Mouse (Mus musculus) hindbrain, postnatal 0 days (tissue): ENCODE data around the gene Pard3b. TPM values are rescaled to one million over a fixed set of nuclear protein-coding genes. Genes with fewer than 3 reads are reported as not detected.

Experiments used
- ATAC-seq: fragments of 200-750 bp; cut with Nextera tagmentation; 2 replicates; pipeline ENCODE4 v1.8.0; 2017; ENCODE audit warnings: mild to moderate bottlenecking, moderate TSS enrichment, moderate library complexity
- DNase-seq: peaks from one replicate; pipeline ENCODE4 v3.0.0-alpha.2; 2015; ENCODE audit warnings: low spot score
- H3K27ac ChIP-seq: fragments of 300-500 bp; sonication (generic); 2 replicates; pipeline ENCODE4 v1.5.1; 2014; ENCODE audit warnings: mild to moderate bottlenecking
- H3K27me3 ChIP-seq: fragments of 300-500 bp; sonication (generic); 2 replicates; pipeline ENCODE4 v1.6.1; 2014; ENCODE audit warnings: low read length, mixed read lengths; ENCODE audit not compliant: insufficient read depth
- H3K36me3 ChIP-seq: fragments of 300-500 bp; sonication (generic); 2 replicates; pipeline ENCODE4 v1.6.1; 2014; ENCODE audit warnings: low read length, mixed read lengths; ENCODE audit not compliant: insufficient read depth
- H3K4me1 ChIP-seq: fragments of 300-500 bp; sonication (generic); 2 replicates; pipeline ENCODE4 v1.6.1; 2014; ENCODE audit warnings: antibody characterized with exemption, low read length, mixed read lengths; ENCODE audit not compliant: insufficient read depth
- H3K4me2 ChIP-seq: fragments of 300-500 bp; sonication (generic); 2 replicates; pipeline ENCODE4 v1.6.1; 2014; ENCODE audit warnings: low read depth, mild to moderate bottlenecking, low read length, moderate library complexity, mixed read lengths
- H3K4me3 ChIP-seq: fragments of 300-500 bp; sonication (generic); 2 replicates; pipeline ENCODE4 v1.5.1; 2014; ENCODE audit warnings: low read length
- H3K9ac ChIP-seq: fragments of 300-500 bp; sonication (generic); replicated peaks from 2 replicates; pipeline ENCODE4 v1.6.1; 2014; ENCODE audit warnings: mild to moderate bottlenecking, low read length, moderate library complexity, mixed read lengths
- H3K9me3 ChIP-seq: fragments of 300-500 bp; sonication (generic); 2 replicates; pipeline ENCODE4 v1.6.1; 2016; ENCODE audit warnings: low read length, mixed read lengths
- CTCF ChIP-seq: IDR thresholded peaks from 2 replicates; pipeline ENCODE4 v1.5.1; 2016; ENCODE audit warnings: antibody characterized with exemption, control low read depth, low read depth
- WGBS: fragments of 180-500 bp; shearing (Covaris S2); extraction: QIAGEN DNeasy Blood & Tissue Kit; methylation state at CpG from one replicate; pipeline ENCODE4 v1.1.7; 2014; 5-methylcytosine and 5-hydroxymethylcytosine counted together
- polyA plus RNA-seq: library from polyadenylated mRNA; unstranded; fragments of >200 nt; fragmentation: Nextera tagmentation; extraction: Ambion mirVana; gene quantifications from 2 replicates; pipeline ENCODE4 v1.2.1, GENCODE M21; 2015
- total RNA-seq: library from RNA; depleted of rRNA; stranded (reverse); fragments of >200 nt; gene quantifications from 2 replicates; pipeline ENCODE4 v1.2.3, GENCODE M21; 2014

Pard3b gene
- total and polyA plus RNA-seq, 2 experiments from 2014 or later, result 5.6 to 9.6 TPM

DNA sequence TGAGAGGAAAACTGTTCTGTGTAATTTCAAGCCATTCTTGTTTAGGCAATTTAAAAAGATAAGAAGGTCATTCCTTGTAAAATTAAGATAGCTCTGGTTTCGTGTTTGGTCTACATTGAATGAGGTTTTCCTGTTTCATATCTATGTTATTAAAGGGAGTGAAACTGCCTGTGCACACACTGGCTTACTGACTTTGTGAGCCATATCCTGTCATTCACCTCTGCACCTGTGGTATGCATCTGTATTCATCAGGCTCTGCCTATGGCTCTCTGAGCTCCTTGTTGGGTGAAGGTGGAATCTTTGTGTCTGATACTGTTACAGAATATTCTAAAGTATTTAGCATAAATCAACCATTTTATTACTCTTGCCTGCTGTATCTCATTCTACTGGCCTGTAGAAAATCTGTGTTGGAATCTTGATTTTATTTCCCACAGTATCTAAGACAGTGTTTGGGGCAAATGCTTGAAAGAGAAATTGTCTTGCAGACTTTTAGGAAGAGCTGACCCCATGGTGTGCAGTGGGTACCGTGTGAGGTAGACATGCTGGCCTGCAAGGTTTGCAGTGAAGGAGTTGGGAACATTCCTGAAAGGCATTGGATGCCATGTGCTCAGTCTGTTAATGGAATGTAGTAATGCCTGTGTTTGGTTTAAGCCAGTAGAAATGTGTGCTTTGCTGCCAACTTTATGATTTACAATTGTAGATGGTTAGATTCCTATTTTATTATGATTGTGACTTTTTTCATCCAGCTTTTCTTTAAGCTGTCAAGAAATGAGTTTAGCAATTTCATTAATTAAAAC is 228.9 kb downstream of the Pard3b start:
- no peak for TF ChIP-seq CTCF
- Histone ChIP-seq H3K4me1 (no peaks in the 10 kb centered on the region), H3K4me2 (no peak overlapping the region), H3K36me3 (no peaks in the 10 kb centered on the region), H3K27me3 (no peaks in the 10 kb centered on the region), H3K9ac (no peak overlapping the region), H3K27ac (no peak overlapping the region), H3K9me3 (no peaks in the 10 kb centered on the region), H3K4me3 (no peak overlapping the region)
- 81% methylated on average over 2 of the region's 2 CpGs for WGBS
- no peak for DNase-seq
- ATAC-seq, result no peak

DNA sequence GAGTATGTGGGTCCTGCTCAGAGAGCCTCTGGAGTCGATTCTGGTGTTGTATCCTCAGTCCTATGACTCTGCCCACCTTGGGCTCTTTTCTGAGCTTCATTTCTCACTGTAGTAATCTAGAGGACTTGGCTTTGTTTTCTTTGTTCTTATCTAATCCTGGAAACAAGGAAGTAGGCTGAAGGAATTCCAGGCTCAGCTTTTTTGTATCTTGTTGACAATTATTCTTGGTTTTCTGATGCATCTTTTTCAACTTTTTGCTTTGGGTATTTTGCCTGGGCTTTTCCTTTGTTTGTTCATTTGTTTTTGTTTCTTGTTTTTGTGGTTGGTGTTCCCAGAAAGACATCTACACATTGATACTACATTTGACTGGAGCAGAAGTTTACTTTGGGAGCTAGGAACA is 236.3 kb downstream of the Pard3b start:
- no peaks in the 10 kb centered on the region for H3K36me3 ChIP-seq
- H3K9ac ChIP-seq, result no peak overlapping the region
- H3K27ac ChIP-seq, result no peak overlapping the region
- no peak for DNase-seq
- no peak for TF ChIP-seq CTCF
- H3K4me2 ChIP-seq, result no peak overlapping the region
- H3K27me3 ChIP-seq, result no peaks in the 10 kb centered on the region
- no peaks in the 10 kb centered on the region for H3K9me3 ChIP-seq
- no peak for ATAC-seq
- no peaks in the 10 kb centered on the region for H3K4me1 ChIP-seq
- WGBS, result 61% methylated on average over 1 of the region's 1 CpGs
- no peak overlapping the region for H3K4me3 ChIP-seq

DNA sequence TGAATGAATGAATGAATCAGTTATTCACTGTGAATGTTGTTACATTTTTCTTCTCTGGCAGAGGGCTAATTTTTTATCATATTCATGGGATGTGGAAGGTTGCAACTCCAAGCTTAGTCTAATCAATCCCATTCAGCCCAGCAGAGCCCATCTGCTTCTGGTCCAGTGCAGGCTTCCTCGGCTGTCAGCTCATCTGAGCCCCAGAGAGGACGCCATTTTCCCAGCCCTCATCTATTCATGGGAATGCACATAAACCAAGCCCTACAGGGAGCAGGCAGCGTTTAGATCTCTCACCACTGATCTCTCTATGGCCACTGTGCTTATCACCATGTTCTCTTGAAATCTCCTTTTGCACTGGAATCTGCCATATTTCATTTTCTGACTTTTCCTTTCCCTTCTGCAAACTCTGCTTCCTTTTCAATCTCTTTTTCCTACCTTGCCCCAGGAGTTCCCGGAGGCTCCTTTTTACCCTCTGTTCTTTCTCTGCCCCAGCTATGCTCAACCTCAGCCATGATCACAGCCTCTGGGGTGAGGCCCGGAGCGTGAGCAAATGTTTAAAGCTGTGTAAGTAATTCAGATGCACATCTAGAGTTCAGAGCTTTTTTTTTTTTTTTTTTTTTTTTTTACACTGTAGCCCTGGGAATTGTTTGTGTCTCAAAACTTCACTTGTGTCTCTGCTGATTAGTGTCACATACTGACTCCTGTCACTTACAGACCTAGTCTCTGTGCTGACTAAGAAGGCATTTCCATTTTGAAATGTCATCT is 241.3 kb downstream of the Pard3b start:
- H3K4me1 ChIP-seq, result no peaks in the 10 kb centered on the region
- H3K27ac ChIP-seq, result no peak overlapping the region
- no peak for ATAC-seq
- no peaks in the 10 kb centered on the region for H3K36me3 ChIP-seq
- H3K27me3 ChIP-seq, result no peaks in the 10 kb centered on the region
- H3K4me2 ChIP-seq, result no peak overlapping the region
- H3K9me3 ChIP-seq, result no peaks in the 10 kb centered on the region
- H3K9ac ChIP-seq, result no peak overlapping the region
- DNase-seq, result no peak
- WGBS, result 59% methylated on average over 6 of the region's 6 CpGs
- TF ChIP-seq CTCF, result no peak
- no peak overlapping the region for H3K4me3 ChIP-seq

DNA sequence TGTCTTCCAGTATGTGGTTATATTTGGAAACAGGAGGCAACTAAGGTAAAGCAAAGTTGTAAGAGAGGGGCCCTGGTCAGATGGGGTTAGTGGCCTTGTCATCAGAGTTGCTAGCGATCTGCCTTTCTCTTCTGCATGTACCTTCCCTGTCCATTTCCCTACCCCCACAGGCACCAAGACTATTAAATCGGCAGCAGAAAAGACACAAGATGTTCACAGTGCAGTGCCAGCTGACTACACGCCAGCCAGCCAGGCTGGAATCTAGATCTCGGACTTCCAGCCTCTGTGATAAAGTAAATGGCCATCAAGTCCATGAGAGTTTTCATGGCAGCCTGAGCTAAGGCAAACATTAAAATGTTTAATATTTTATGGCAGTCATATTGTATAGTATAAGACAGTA is 257.4 kb downstream of the Pard3b start:
- Histone ChIP-seq H3K27ac (no peak overlapping the region), H3K9ac (no peak overlapping the region), H3K36me3 (no peaks in the 10 kb centered on the region), H3K9me3 (no peaks in the 10 kb centered on the region), H3K4me1 (no peaks in the 10 kb centered on the region), H3K4me3 (no peak overlapping the region), H3K4me2 (no peak overlapping the region), H3K27me3 (no peaks in the 10 kb centered on the region)
- ATAC-seq, result no peak
- TF ChIP-seq CTCF, result no peak
- 43% methylated on average over 4 of the region's 4 CpGs for WGBS
- DNase-seq, result peak; percentile 59

DNA sequence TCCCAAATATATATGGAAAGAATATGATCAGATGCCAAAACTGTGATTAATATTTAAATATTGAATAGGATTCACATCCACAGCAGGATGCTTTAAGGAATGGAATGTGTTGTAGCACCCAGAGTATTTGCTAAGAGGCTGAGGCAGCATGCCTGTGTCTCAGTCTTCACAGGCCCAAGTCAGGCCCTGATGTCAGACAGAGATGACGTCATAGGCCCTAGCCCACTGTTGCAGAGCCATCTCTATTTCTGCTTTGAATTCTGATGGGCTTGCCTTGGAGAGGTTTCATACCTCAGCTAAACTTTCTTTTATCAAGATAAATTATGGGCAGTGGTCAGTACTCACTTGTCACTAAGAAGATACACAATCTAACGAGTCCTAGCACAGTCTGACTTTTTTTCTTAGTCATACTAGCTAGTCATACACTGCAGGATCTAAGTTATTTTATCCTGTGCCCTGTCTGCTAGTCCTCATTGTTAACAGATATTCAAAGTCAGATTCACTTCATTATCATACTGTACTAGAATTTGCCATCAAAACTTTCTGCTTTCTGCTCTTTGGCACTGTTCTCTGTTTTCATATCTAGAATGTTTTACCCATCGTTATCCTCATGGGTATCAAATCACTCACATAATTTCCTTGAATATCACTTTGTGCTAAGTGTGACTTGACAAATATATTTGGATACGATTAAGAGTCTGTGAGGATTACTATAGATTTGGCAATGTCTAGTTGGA is 264.8 kb downstream of the Pard3b start:
- no peaks in the 10 kb centered on the region for H3K27me3 ChIP-seq
- H3K27ac ChIP-seq, result no peak overlapping the region
- H3K9ac ChIP-seq, result no peak overlapping the region
- no peak for DNase-seq
- H3K36me3 ChIP-seq, result no peaks in the 10 kb centered on the region
- no peak for ATAC-seq
- WGBS, result 60% methylated on average over 4 of the region's 4 CpGs
- no peak overlapping the region for H3K4me3 ChIP-seq
- no peaks in the 10 kb centered on the region for H3K4me1 ChIP-seq
- H3K4me2 ChIP-seq, result no peak overlapping the region
- no peaks in the 10 kb centered on the region for H3K9me3 ChIP-seq
- TF ChIP-seq CTCF, result no peak

DNA sequence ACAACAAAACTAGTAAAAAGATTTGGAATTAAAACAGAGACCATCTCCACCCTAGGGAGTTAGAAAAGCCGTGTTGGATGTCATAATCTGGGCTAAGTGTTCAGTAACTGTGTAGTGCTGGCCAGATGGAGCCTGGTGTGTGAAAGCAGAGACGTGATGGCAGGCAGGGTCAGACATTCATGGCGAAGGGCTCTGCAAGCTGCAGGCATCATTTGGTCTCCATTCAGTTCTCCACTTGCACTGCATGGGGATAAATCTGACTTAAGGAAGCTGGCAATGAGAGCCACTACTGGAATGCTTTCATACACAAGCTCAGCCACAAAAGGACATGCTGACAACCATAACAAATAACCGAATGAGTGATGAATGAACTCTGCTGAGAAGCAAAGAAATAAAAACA is 265.4 kb downstream of the Pard3b start:
- no peaks in the 10 kb centered on the region for H3K4me1 ChIP-seq
- no peak for TF ChIP-seq CTCF
- H3K9ac ChIP-seq, result no peak overlapping the region
- H3K36me3 ChIP-seq, result no peaks in the 10 kb centered on the region
- no peak overlapping the region for H3K4me2 ChIP-seq
- WGBS, result 32% methylated on average over 4 of the region's 4 CpGs
- no peak overlapping the region for H3K27ac ChIP-seq
- no peaks in the 10 kb centered on the region for H3K27me3 ChIP-seq
- no peak overlapping the region for H3K4me3 ChIP-seq
- H3K9me3 ChIP-seq, result no peaks in the 10 kb centered on the region
- ATAC-seq (peak; percentile 51; the same call in 1 of the 2 replicates), DNase-seq (peak; percentile 53)
